Mouse (Mus musculus) myocyte (in vitro differentiated cells): Measurements from ENCODE around the gene Fcrla. TPM values are rescaled to one million over a fixed set of nuclear protein-coding genes. Genes with fewer than 3 reads are reported as not detected.

Experiments
- H3K27me3 ChIP-seq: one replicate; pipeline ENCODE4 v1.6.1; 2011; ENCODE audit not compliant: control insufficient read depth, insufficient read depth, insufficient read length
- H3K36me3 ChIP-seq: one replicate; pipeline ENCODE4 v1.6.1; 2011; ENCODE audit not compliant: control insufficient read depth, insufficient read depth
- H3K4me2 ChIP-seq: one replicate; pipeline ENCODE4 v1.6.1; 2011; ENCODE audit warnings: low read depth, control low read depth
- H3K4me3 ChIP-seq: one replicate; pipeline ENCODE4 v1.5.1; 2011; ENCODE audit warnings: mild to moderate bottlenecking, control low read depth, moderate library complexity
- H3K79me2 ChIP-seq: one replicate; pipeline ENCODE4 v1.6.1; 2011; ENCODE audit not compliant: control insufficient read depth, insufficient read depth
- H3ac ChIP-seq: one replicate; pipeline ENCODE4 v1.6.1; 2011; ENCODE audit not compliant: control insufficient read depth, insufficient read length
- CEBPB ChIP-seq: IDR thresholded peaks from 2 replicates; pipeline ENCODE4 v1.6.1; 2011; ENCODE audit warnings: mild to moderate bottlenecking, moderate library complexity; ENCODE audit not compliant: poor library complexity, insufficient read depth, severe bottlenecking
- E2F4 ChIP-seq: IDR thresholded peaks from one replicate; pipeline ENCODE4 v1.6.1; 2011; ENCODE audit warnings: mild to moderate bottlenecking, control low read depth, moderate library complexity; ENCODE audit not compliant: insufficient read depth
- MAX ChIP-seq: IDR thresholded peaks from one replicate; pipeline ENCODE4 v1.6.1; 2011; ENCODE audit warnings: low read depth, mild to moderate bottlenecking, control low read depth
- MYOD1 ChIP-seq, 3 experiments: IDR thresholded peaks; one replicate each; pipeline ENCODE4 v1.6.1; 2011; ENCODE audit warnings: control low read depth in 2 of 3, low read depth in 2 of 3, mild to moderate bottlenecking in 2 of 3, moderate library complexity in 1 of 3; ENCODE audit not compliant: insufficient read length in 2 of 3, control insufficient read depth in 1 of 3
- MYOG ChIP-seq, 3 experiments: IDR thresholded peaks; one replicate each; pipeline ENCODE4 v1.6.1; 2011; ENCODE audit warnings: control low read depth in 2 of 3, low read depth in 2 of 3, mild to moderate bottlenecking in 2 of 3; ENCODE audit not compliant: insufficient read length in 2 of 3, control insufficient read depth in 1 of 3, insufficient read depth in 1 of 3
- POLR2A ChIP-seq: IDR thresholded peaks from one replicate; pipeline ENCODE4 v1.6.1; 2011; ENCODE audit warnings: low read depth, mild to moderate bottlenecking, control low read depth, moderate library complexity; ENCODE audit not compliant: insufficient read length
- POLR2AphosphoS2 ChIP-seq: IDR thresholded peaks from one replicate; pipeline ENCODE4 v1.6.1; 2011; ENCODE audit warnings: low read depth, control low read depth; ENCODE audit not compliant: insufficient read length
- REST ChIP-seq: IDR thresholded peaks from one replicate; pipeline ENCODE4 v1.6.1; 2011; ENCODE audit warnings: mild to moderate bottlenecking, control low read depth, moderate library complexity; ENCODE audit not compliant: insufficient read depth, insufficient read length
- SRF ChIP-seq: IDR thresholded peaks from one replicate; pipeline ENCODE4 v1.6.1; 2011; ENCODE audit warnings: low read depth; ENCODE audit not compliant: control insufficient read depth, insufficient read length
- TCF12 ChIP-seq: IDR thresholded peaks from one replicate; pipeline ENCODE4 v1.6.1; 2011; ENCODE audit warnings: mild to moderate bottlenecking, control low read depth; ENCODE audit not compliant: poor library complexity, insufficient read depth, severe bottlenecking
- TCF3 ChIP-seq: IDR thresholded peaks from one replicate; pipeline ENCODE4 v1.6.1; 2011; ENCODE audit warnings: low read depth, control low read depth; ENCODE audit not compliant: insufficient read length
- USF1 ChIP-seq: IDR thresholded peaks from one replicate; pipeline ENCODE4 v1.6.1; 2011; ENCODE audit warnings: low read depth, mild to moderate bottlenecking, control low read depth, moderate library complexity
- polyA plus RNA-seq: library from polyadenylated mRNA; unstranded; fragments of >200 nt; fragmentation: generic; extraction: Trizol; gene quantifications from one replicate; pipeline ENCODE4 v1.2.1, GENCODE M21; 2012; ENCODE audit warnings: missing spikeins

Fcrla gene
- polyA plus RNA-seq, 1 experiment: not detected

DNA sequence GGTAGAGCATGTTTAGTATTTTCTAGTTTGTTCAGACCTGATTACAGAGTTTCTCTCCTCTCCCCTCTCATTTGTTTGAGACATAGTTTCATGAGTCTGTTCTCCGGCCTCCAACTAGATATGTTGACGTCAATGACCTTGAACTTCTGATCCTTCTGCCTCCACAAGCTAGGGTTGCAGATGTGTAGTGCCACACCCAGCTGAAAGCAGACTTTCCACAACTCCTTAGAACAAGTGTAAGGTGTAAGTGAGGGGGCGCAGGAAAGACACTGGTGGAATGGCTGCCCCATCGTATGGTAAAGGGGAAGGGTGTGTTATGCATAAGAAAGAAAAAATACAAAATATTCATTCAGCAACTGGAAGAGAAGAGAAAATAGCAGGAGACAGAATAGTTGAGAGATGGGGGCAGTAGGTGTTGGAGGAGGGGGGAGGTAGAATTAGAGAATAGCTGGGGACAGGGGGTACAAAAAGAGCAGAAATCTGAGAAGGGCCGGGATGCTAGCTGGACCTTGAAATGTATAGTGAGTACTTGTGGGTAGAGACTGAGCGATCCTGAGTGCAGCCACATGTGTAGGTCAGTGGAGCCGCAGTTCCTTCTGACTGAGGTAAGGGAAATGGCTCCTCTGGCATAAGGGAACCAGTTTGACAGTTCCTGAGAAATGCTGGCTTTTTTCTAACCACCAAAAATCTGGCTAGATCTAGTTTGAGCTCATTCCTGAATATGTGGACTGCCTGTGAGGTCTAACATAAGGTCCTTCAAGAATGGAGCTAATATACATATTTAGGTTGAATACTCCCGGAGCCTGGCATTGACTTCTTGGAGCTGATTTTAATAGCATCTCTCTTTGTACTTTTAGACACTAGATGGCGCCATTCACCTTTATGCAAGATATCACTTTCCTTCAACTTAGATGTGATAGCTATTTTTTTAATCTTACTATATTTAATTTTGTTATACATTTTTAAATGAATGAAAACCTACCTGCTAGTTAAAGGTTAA is 32.5 kb downstream of the Fcrla start:
- Histone ChIP-seq H3K36me3 (no peaks in the 10 kb centered on the region), H3K27me3 (no peaks in the 10 kb centered on the region), H3K79me2 (no peaks in the 10 kb centered on the region), H3K4me2 (no peak overlapping the region), H3ac (no peak overlapping the region), H3K4me3 (no peak overlapping the region)
- TF ChIP-seq CEBPB (no peak), MYOD1 (IDR thresholded peaks at IDR 0.05; ENCODE audit: control insufficient read depth in 1 of 3, insufficient read length in 2 of 3, low read depth in 2 of 3) (no peak), POLR2A (no peak)

- Histone ChIP-seq H3K79me2 (no peaks in the 10 kb centered on the region), H3K4me3 (no peak overlapping the region), H3K27me3 (no peaks in the 10 kb centered on the region), H3K36me3 (no peaks in the 10 kb centered on the region), H3K4me2 (no peak overlapping the region), H3ac (no peak overlapping the region)
- TF ChIP-seq REST (no peak), USF1 (no peak), MYOG (IDR thresholded peaks at IDR 0.05; ENCODE audit: control insufficient read depth in 1 of 3, insufficient read depth in 1 of 3, insufficient read length in 2 of 3, low read depth in 2 of 3) (no peak), E2F4 (no peak), POLR2A (no peak), POLR2AphosphoS2 (no peak), TCF12 (no peak), MYOD1 (IDR thresholded peaks at IDR 0.05; ENCODE audit: control insufficient read depth in 1 of 3, insufficient read length in 2 of 3, low read depth in 2 of 3) (no peak), MAX (no peak), SRF (no peak), CEBPB (no peak), TCF3 (no peak)
Measured at GRCm38 (mm10) chr1:170892279-170892678, 35.1 kb downstream of the Fcrla start.

DNA sequence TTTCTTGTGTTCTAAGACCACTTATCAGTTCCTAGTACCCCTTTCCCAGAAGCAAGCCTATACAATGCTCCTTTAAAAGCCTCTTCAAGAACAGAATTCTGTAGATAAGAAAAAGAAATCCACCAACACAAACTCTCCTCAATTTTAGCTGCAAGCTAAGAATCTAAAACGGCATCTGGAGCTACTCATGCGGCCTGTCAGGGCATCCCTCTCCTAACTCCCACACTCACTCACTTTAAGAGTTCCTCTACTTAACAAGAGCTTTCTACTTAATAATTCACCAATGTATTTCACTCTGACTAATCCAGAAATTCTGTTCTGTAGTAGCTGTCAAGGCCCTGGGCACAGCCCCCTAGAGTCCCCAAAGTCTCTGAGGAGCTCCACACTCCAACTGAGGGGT is 35.7 kb downstream of the Fcrla start:
- H3K36me3 ChIP-seq: no peaks in the 10 kb centered on the region
- no peak overlapping the region for H3K4me3 ChIP-seq
- H3ac ChIP-seq: no peak overlapping the region
- no peaks in the 10 kb centered on the region for H3K79me2 ChIP-seq
- no peak overlapping the region for H3K4me2 ChIP-seq
- no peaks in the 10 kb centered on the region for H3K27me3 ChIP-seq
- TF ChIP-seq TCF3 (no peak), CEBPB (no peak), MAX (no peak), MYOD1 (IDR thresholded peaks at IDR 0.05; ENCODE audit: control insufficient read depth in 1 of 3, insufficient read length in 2 of 3, low read depth in 2 of 3) (no peak), MYOG (IDR thresholded peaks at IDR 0.05; ENCODE audit: control insufficient read depth in 1 of 3, insufficient read depth in 1 of 3, insufficient read length in 2 of 3, low read depth in 2 of 3) (no peak), REST (no peak), SRF (no peak), USF1 (no peak), TCF12 (no peak), E2F4 (no peak), POLR2A (no peak), POLR2AphosphoS2 (no peak)

GRCm38 (mm10) chr1:170889310-170889709 is 38.1 kb downstream of the Fcrla start:
- no peaks in the 10 kb centered on the region for H3K36me3 ChIP-seq
- no peak for TF ChIP-seq REST
- no peak for TF ChIP-seq TCF12
- TF ChIP-seq MYOG (IDR thresholded peaks at IDR 0.05; ENCODE audit: control insufficient read depth in 1 of 3, insufficient read depth in 1 of 3, insufficient read length in 2 of 3, low read depth in 2 of 3): no peak
- no peak for TF ChIP-seq MAX
- TF ChIP-seq MYOD1 (IDR thresholded peaks at IDR 0.05; ENCODE audit: control insufficient read depth in 1 of 3, insufficient read length in 2 of 3, low read depth in 2 of 3): no peak
- TF ChIP-seq TCF3: no peak
- H3K79me2 ChIP-seq: peaks cover 4% of the 10 kb centered on the region
- no peaks in the 10 kb centered on the region for H3K27me3 ChIP-seq
- H3K4me3 ChIP-seq: no peak overlapping the region
- no peak overlapping the region for H3ac ChIP-seq
- H3K4me2 ChIP-seq: no peak overlapping the region
